Mouse (Mus musculus) A20 (cell line): Measurements from ENCODE around the gene Bach2.

ENCODE experiments used
- DNase-seq: peaks from one replicate; pipeline ENCODE4 v3.0.0-alpha.2; 2011; ENCODE audit warnings: low read depth, low spot score

Gene Bach2

GRCm38 (mm10) chr4:32482138-32482537, 243.5 kb downstream of the Bach2 start:
- DNase-seq: no peak

- no peak for DNase-seq
Observed at GRCm38 (mm10) chr4:32482936-32483335, 244.3 kb downstream of the Bach2 start.

- peak; percentile 29 for DNase-seq
Observed at GRCm38 (mm10) chr4:32485848-32486247, 247.2 kb downstream of the Bach2 start.

- DNase-seq: no peak
Observed at GRCm38 (mm10) chr4:32486654-32487398, 248.2 kb downstream of the Bach2 start.

GRCm38 (mm10) chr4:32489186-32489585, 250.6 kb downstream of the Bach2 start:
- DNase-seq: no peak

- DNase-seq: no peak
Observed at GRCm38 (mm10) chr4:32491176-32491575, 252.6 kb downstream of the Bach2 start.

- DNase-seq: no peak
Observed at GRCm38 (mm10) chr4:32492834-32493233, 254.2 kb downstream of the Bach2 start.

GRCm38 (mm10) chr4:32501780-32502179, 263.2 kb downstream of the Bach2 start:
- DNase-seq: no peak

GRCm38 (mm10) chr4:32502181-32502580, 263.6 kb downstream of the Bach2 start:
- no peak for DNase-seq

GRCm38 (mm10) chr4:32504236-32504635, 265.6 kb downstream of the Bach2 start:
- DNase-seq: no peak

GRCm38 (mm10) chr4:32506306-32506808, 267.8 kb downstream of the Bach2 start:
- DNase-seq: no peak

- DNase-seq: no peak
Observed at GRCm38 (mm10) chr4:32507041-32507440, 268.4 kb downstream of the Bach2 start.

- DNase-seq: no peak
Observed at GRCm38 (mm10) chr4:32508572-32508971, 270.0 kb downstream of the Bach2 start.

GRCm38 (mm10) chr4:32508996-32509395, 270.4 kb downstream of the Bach2 start:
- DNase-seq: no peak

GRCm38 (mm10) chr4:32509832-32510612, 271.4 kb downstream of the Bach2 start:
- no peak for DNase-seq

- DNase-seq: no peak
Observed at GRCm38 (mm10) chr4:32510940-32511339, 272.3 kb downstream of the Bach2 start.

GRCm38 (mm10) chr4:32516126-32516525, 277.5 kb downstream of the Bach2 start:
- no peak for DNase-seq

GRCm38 (mm10) chr4:32518842-32519578, 280.4 kb downstream of the Bach2 start:
- DNase-seq: no peak

- DNase-seq: no peak
Observed at GRCm38 (mm10) chr4:32520628-32521360, 282.2 kb downstream of the Bach2 start.

GRCm38 (mm10) chr4:32521361-32521740, 282.7 kb downstream of the Bach2 start:
- no peak for DNase-seq

- no peak for DNase-seq
Observed at GRCm38 (mm10) chr4:32522013-32522412, 283.4 kb downstream of the Bach2 start.
